Mouse (Mus musculus) gastrocnemius, adult 2 months (tissue): Measurements from ENCODE around the gene Card11. TPM values are rescaled to one million over a fixed set of nuclear protein-coding genes. Genes with fewer than 3 reads are reported as not detected.

Experiments used
- DNase-seq: peaks from one replicate; pipeline ENCODE4 v3.0.0; 2022
- H3K27ac ChIP-seq: fragments of 200-600 bp; 2 replicates; pipeline ENCODE4 v1.8.1; 2022; ENCODE audit warnings: mild to moderate bottlenecking
- H3K4me3 ChIP-seq: fragments of 200-600 bp; 2 replicates; pipeline ENCODE4 v1.8.1; 2022; ENCODE audit warnings: mild to moderate bottlenecking, moderate library complexity
- CTCF ChIP-seq: fragments of 200-600 bp; IDR thresholded peaks from 2 replicates; pipeline ENCODE4 v1.8.1; 2022; ENCODE audit warnings: antibody characterized with exemption, mild to moderate bottlenecking, moderate library complexity
- intact Hi-C: fragments of 180-260 bp; cut with DNase I; formaldehyde crosslinking; loops from one replicate; pipeline ENCODE4 v1.15.1; 2025
- total RNA-seq, 2 experiments: library from RNA; stranded (reverse); gene quantifications; 2 replicates each; pipeline ENCODE4 v1.2.3; 2021

Card11 gene
- total RNA-seq, 2 experiments from 2014 or later: 0.17 to 0.23 TPM

GRCm38 (mm10) chr5:141017927-141018700 is 17.7 kb upstream of the Card11 start:
- no peak overlapping the region for H3K27ac ChIP-seq
- DNase-seq: no peak
- no peak for TF ChIP-seq CTCF
- no peak overlapping the region for H3K4me3 ChIP-seq
- intact Hi-C loops: no loop called here

- Histone ChIP-seq H3K27ac (no peak overlapping the region), H3K4me3 (no peak overlapping the region)
- intact Hi-C loops: no loop called here
- TF ChIP-seq CTCF: no peak
- no peak for DNase-seq
Observed at GRCm38 (mm10) chr5:141016082-141016481, 15.7 kb upstream of the Card11 start.

- Histone ChIP-seq H3K27ac (no peak overlapping the region), H3K4me3 (no peak overlapping the region)
- TF ChIP-seq CTCF: no peak
- intact Hi-C loops: no loop called here
- no peak for DNase-seq
Observed at GRCm38 (mm10) chr5:141014216-141014615, 13.8 kb upstream of the Card11 start.

- intact Hi-C loops: no loop called here
- no peak for DNase-seq
- no peak for TF ChIP-seq CTCF
- Histone ChIP-seq H3K4me3 (no peak overlapping the region), H3K27ac (no peak overlapping the region)
Observed at GRCm38 (mm10) chr5:141013465-141013864, 13.1 kb upstream of the Card11 start.

- intact Hi-C loops: no loop called here
Observed at GRCm38 (mm10) chr5:141005491-141005890, 5.1 kb upstream of the Card11 start.

GRCm38 (mm10) chr5:141004078-141004763 is 3.8 kb upstream of the Card11 start:
- no peak for DNase-seq
- intact Hi-C loops: no loop called here
- no peak for TF ChIP-seq CTCF
- Histone ChIP-seq H3K4me3 (no peak overlapping the region), H3K27ac (no peak overlapping the region)

More at GRCm38 (mm10) chr5:141005491-141005890, 5.1 kb upstream of the Card11 start:
- Histone ChIP-seq H3K27ac (no peak overlapping the region), H3K4me3 (no peak overlapping the region)
- no peak for TF ChIP-seq CTCF
- no peak for DNase-seq

GRCm38 (mm10) chr5:140999178-140999672 is 1.2 kb downstream of the Card11 start:
- no peak for DNase-seq
- no peak for TF ChIP-seq CTCF
- intact Hi-C loops: no loop called here
- H3K4me3 ChIP-seq: no peak overlapping the region
- no peak overlapping the region for H3K27ac ChIP-seq

- DNase-seq: no peak
- intact Hi-C loops: no loop called here
- TF ChIP-seq CTCF: peak; percentile 17; the same call in 1 of the 2 replicates
- no peak overlapping the region for H3K27ac ChIP-seq
- H3K4me3 ChIP-seq: no peak overlapping the region
Observed at GRCm38 (mm10) chr5:140997767-140998166, 2.6 kb downstream of the Card11 start.

GRCm38 (mm10) chr5:140992093-140993070 is 8.0 kb downstream of the Card11 start:
- Histone ChIP-seq H3K27ac (no peak overlapping the region), H3K4me3 (no peak overlapping the region)
- no peak for DNase-seq
- intact Hi-C loops: no loop called here
- no peak for TF ChIP-seq CTCF

GRCm38 (mm10) chr5:140985311-140986050 is 14.9 kb downstream of the Card11 start:
- Histone ChIP-seq H3K4me3 (no peak overlapping the region), H3K27ac (no peak overlapping the region)
- intact Hi-C loops: no loop called here
- no peak for TF ChIP-seq CTCF
- DNase-seq: no peak

- intact Hi-C loops: no loop called here
- DNase-seq: no peak
- Histone ChIP-seq H3K27ac (no peak overlapping the region), H3K4me3 (no peak overlapping the region)
- no peak for TF ChIP-seq CTCF
Observed at GRCm38 (mm10) chr5:140981370-140981805, 19.0 kb downstream of the Card11 start.

GRCm38 (mm10) chr5:140980783-140981182 is 19.6 kb downstream of the Card11 start:
- intact Hi-C loops: no loop called here
- no peak for DNase-seq
- no peak for TF ChIP-seq CTCF
- no peak overlapping the region for H3K4me3 ChIP-seq
- H3K27ac ChIP-seq: no peak overlapping the region
